Mouse (Mus musculus) liver, adult 2 months (tissue): ENCODE data around the gene Ap4m1. TPM values are rescaled to one million over a fixed set of nuclear protein-coding genes. Genes with fewer than 3 reads are reported as not detected.
A peak's percentile ranks its signal among the peaks of the same experiment; 100 is the strongest.
"Not testable (repeated sequence)": the region's sequence is repeated elsewhere in the genome, so short reads cannot be mapped to it uniquely, and the experiment has no call there.

Experiments
- DNase-seq: peaks from one replicate; pipeline ENCODE4 v3.0.0-alpha.2; 2011; ENCODE audit warnings: low read depth, low spot score; ENCODE audit errors: extremely low read depth
- H3K27ac ChIP-seq: fragments of 200-500 bp; replicated peaks from 2 replicates; pipeline ENCODE4 v1.5.1; 2012; ENCODE audit warnings: low read depth, mild to moderate bottlenecking, control low read depth, inconsistent platforms, low read length; ENCODE audit not compliant: insufficient read depth
- H3K27me3 ChIP-seq: fragments of 200-500 bp; 2 replicates; pipeline ENCODE4 v1.6.1; 2012; ENCODE audit warnings: mild to moderate bottlenecking, moderate library complexity, low read length, inconsistent platforms; ENCODE audit not compliant: control insufficient read depth, insufficient read depth
- H3K36me3 ChIP-seq: fragments of 200-500 bp; 2 replicates; pipeline ENCODE4 v1.6.1; 2012; ENCODE audit warnings: low read length, inconsistent platforms; ENCODE audit not compliant: control insufficient read depth, insufficient read depth
- H3K4me1 ChIP-seq: fragments of 200-500 bp; 2 replicates; pipeline ENCODE4 v1.6.1; 2011; ENCODE audit warnings: low read length; ENCODE audit not compliant: control insufficient read depth, insufficient read depth
- H3K4me3 ChIP-seq: fragments of 200-500 bp; 2 replicates; pipeline ENCODE4 v1.5.1; 2011; ENCODE audit warnings: low read depth, mild to moderate bottlenecking, control low read depth, low read length, moderate library complexity; ENCODE audit not compliant: insufficient read depth
- H3K79me2 ChIP-seq: fragments of 200-500 bp; 2 replicates; pipeline ENCODE4 v1.6.1; 2012; ENCODE audit warnings: inconsistent platforms, mild to moderate bottlenecking, low read length, moderate library complexity; ENCODE audit not compliant: control insufficient read depth, insufficient read depth
- H3K9ac ChIP-seq: fragments of 200-500 bp; 2 replicates; pipeline ENCODE4 v1.6.1; 2012; ENCODE audit warnings: low read depth, mild to moderate bottlenecking, control low read depth, inconsistent platforms, low read length
- CTCF ChIP-seq: fragments of 200-500 bp; IDR thresholded peaks from 2 replicates; pipeline ENCODE4 v1.5.1; 2011; ENCODE audit warnings: low read depth, low read length, control low read depth
- POLR2A ChIP-seq: fragments of 200-500 bp; IDR thresholded peaks from 2 replicates; pipeline ENCODE4 v1.6.1; 2011; ENCODE audit warnings: low read length, control low read depth; ENCODE audit not compliant: insufficient read depth; ENCODE audit errors: extremely low read depth
- WGBS: fragments of 180-500 bp; shearing (Covaris S2); methylation state at CpG from one replicate; pipeline ENCODE4 v1.1.7; 2018; 5-methylcytosine and 5-hydroxymethylcytosine counted together
- polyA plus RNA-seq: library from polyadenylated mRNA; depleted of rRNA; stranded (reverse); fragments of >200 nt; gene quantifications from 2 replicates; pipeline ENCODE4 v1.2.3, GENCODE M21; 2012
- total RNA-seq: library from RNA; depleted of rRNA; stranded (reverse); fragments of >200 nt; gene quantifications from 2 replicates; pipeline ENCODE4 v1.2.3, GENCODE M21; 2014

Ap4m1 gene
- total and polyA plus RNA-seq, 2 experiments: 9.6 to 14.8 TPM

DNA sequence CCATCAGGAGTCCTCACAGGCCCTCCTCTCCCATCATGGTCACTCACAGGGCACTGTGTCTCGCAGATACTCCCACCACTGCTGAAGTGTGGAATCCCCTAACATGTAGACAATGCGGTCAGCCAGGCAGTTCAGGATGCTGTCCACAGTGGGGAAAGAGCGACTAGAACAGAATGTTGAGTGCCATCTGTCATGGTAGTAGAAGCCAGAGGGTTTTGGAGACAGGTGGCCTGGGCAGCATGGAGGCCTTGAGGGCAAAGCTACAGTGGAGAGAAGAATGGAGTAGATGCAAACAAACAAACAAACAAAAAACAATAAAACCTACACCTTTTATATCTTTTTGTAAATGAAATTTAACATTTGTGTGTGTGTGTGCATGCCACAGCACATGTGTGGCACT lies 30.3 kb downstream of the Ap4m1 start:
- DNase-seq: no peak
- 92% methylated on average over 3 of the region's 3 CpGs for WGBS
- H3K27me3 ChIP-seq: no peaks in the 10 kb centered on the region
- no peak overlapping the region for H3K4me3 ChIP-seq
- H3K79me2 ChIP-seq: no peaks in the 10 kb centered on the region
- no peaks in the 10 kb centered on the region for H3K36me3 ChIP-seq
- H3K9ac ChIP-seq: no peak overlapping the region
- no peak overlapping the region for H3K27ac ChIP-seq
- no peaks in the 10 kb centered on the region for H3K4me1 ChIP-seq
- TF ChIP-seq CTCF: no peak
- no peak for TF ChIP-seq POLR2A

- TF ChIP-seq POLR2A: no peak
- no peak for TF ChIP-seq CTCF
- H3K27me3 ChIP-seq: no peaks in the 10 kb centered on the region
- no peak overlapping the region for H3K9ac ChIP-seq
- no peak overlapping the region for H3K4me3 ChIP-seq
- H3K27ac ChIP-seq: no peak overlapping the region
- no peaks in the 10 kb centered on the region for H3K36me3 ChIP-seq
- 20% methylated on average over 1 of the region's 1 CpGs for WGBS
- DNase-seq: peak; percentile 93
- H3K79me2 ChIP-seq: no peaks in the 10 kb centered on the region
- peaks cover 3% of the 10 kb centered on the region; the same call in 1 of the 2 replicates for H3K4me1 ChIP-seq
These were observed 35.5 kb downstream of the Ap4m1 start for GRCm38 (mm10) chr5:138207253-138207652.

- TF ChIP-seq CTCF (no peak), POLR2A (no peak)
- Histone ChIP-seq H3K36me3 (no peaks in the 10 kb centered on the region), H3K79me2 (no peaks in the 10 kb centered on the region), H3K27me3 (no peaks in the 10 kb centered on the region), H3K27ac (no peak overlapping the region), H3K9ac (no peak overlapping the region), H3K4me3 (no peak overlapping the region), H3K4me1 (peaks cover 3% of the 10 kb centered on the region; the same call in 1 of the 2 replicates)
- 82% methylated on average over 4 of the region's 4 CpGs for WGBS
- DNase-seq: no peak
These were observed 36.1 kb downstream of the Ap4m1 start for GRCm38 (mm10) chr5:138207873-138208272.

- 94% methylated on average over 13 of the region's 13 CpGs for WGBS
- H3K4me3 ChIP-seq, H3K9ac ChIP-seq, H3K27ac ChIP-seq, DNase-seq, H3K4me1 ChIP-seq, H3K36me3 ChIP-seq, H3K27me3 ChIP-seq, H3K79me2 ChIP-seq: not testable (repeated sequence)
These were observed 44.8 kb downstream of the Ap4m1 start for GRCm38 (mm10) chr5:138216632-138217031.

GRCm38 (mm10) chr5:138219864-138220263 lies 48.1 kb downstream of the Ap4m1 start:
- Histone ChIP-seq H3K36me3 (no peaks in the 10 kb centered on the region), H3K27me3 (no peaks in the 10 kb centered on the region), H3K27ac (no peak overlapping the region), H3K4me3 (no peak overlapping the region), H3K79me2 (no peaks in the 10 kb centered on the region), H3K9ac (no peak overlapping the region), H3K4me1 (no peaks in the 10 kb centered on the region)
- TF ChIP-seq CTCF (no peak), POLR2A (no peak)
- WGBS: 34% methylated on average over 2 of the region's 2 CpGs
- DNase-seq: no peak

DNA sequence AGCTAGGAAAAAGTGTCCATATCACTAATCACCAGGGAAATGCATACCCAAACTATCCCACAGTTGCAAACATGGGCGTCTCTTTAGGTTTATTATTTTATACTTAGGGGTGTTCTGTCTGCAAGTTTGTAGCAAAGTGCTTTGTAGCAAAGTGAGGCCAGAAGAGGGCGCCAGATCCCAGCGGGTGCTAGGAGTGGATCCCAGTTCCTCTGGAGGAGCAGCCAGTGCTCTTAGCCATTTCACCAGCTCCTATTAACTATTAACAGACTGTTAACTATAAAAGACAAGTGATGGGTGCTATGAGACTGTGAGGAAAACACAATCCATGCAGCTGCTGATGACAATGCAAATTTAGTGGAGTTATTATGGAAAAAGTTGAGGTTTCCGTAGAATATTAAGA lies 50.3 kb downstream of the Ap4m1 start:
- DNase-seq: peak; percentile 52
- Histone ChIP-seq H3K4me3 (no peak overlapping the region), H3K9ac (no peak overlapping the region), H3K36me3 (no peaks in the 10 kb centered on the region), H3K79me2 (no peaks in the 10 kb centered on the region), H3K27ac (no peak overlapping the region), H3K27me3 (no peaks in the 10 kb centered on the region), H3K4me1 (no peaks in the 10 kb centered on the region)
- WGBS: 23% methylated on average over 4 of the region's 4 CpGs
- TF ChIP-seq CTCF: peak; percentile 93
- no peak for TF ChIP-seq POLR2A
